Mouse (Mus musculus): ENCODE measurements around the gene Pgghg. TPM values are rescaled to one million over a fixed set of nuclear protein-coding genes. Genes with fewer than 3 reads are reported as not detected.

Gene Pgghg
- polyA plus RNA-seq, 1 experiment from 2014 or later = 31.0 TPM

DNA sequence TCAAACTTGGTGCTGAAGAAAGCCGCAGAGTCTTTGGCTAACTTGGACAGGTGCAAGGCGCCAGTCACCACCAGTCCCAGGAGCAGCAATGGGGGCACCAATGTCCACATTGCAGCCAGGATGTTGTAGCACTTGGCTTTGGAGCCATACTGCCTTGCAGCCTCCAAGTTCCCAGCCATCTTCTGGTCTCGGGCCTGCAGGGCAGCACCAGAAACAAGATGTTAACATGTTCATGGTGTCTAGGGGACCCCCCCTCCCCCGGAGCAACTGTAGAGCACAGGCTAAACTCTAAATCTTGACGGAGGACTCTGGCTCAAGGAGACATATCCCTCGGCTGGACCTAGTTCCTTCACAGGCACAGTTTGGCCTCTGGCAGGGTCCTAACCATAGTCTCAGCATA is 8.1 kb downstream of the Pgghg start:
- peaks cover 38% of the 10 kb centered on the region for H3K36me3 ChIP-seq (ENCODE audit: control insufficient read depth, insufficient read depth, low read length)
- H3K9ac ChIP-seq (replicated peaks; ENCODE audit: low read depth, low read length) = no peak overlapping the region
- H3K4me1 ChIP-seq (ENCODE audit: control insufficient read depth, insufficient read depth, low read length) = peaks cover 36% of the 10 kb centered on the region
- H3K27me3 ChIP-seq (ENCODE audit: control insufficient read depth, insufficient read depth, low read length) = no peaks in the 10 kb centered on the region
- no peak overlapping the region for H3K4me3 ChIP-seq (ENCODE audit: low read depth, low read length)
- no peak overlapping the region for H3K27ac ChIP-seq (ENCODE audit: low read length)
- no peak overlapping the region for H3K4me2 ChIP-seq (replicated peaks; ENCODE audit: low read depth, low read length)
- 90% methylated on average over 6 of the region's 6 CpGs for WGBS
- no peak for ATAC-seq (ENCODE audit: insufficient number of reproducible peaks, insufficient read depth, low FRiP score, low read depth)
- no peaks in the 10 kb centered on the region for H3K9me3 ChIP-seq (ENCODE audit: control insufficient read depth, low read depth, low read length)

DNA sequence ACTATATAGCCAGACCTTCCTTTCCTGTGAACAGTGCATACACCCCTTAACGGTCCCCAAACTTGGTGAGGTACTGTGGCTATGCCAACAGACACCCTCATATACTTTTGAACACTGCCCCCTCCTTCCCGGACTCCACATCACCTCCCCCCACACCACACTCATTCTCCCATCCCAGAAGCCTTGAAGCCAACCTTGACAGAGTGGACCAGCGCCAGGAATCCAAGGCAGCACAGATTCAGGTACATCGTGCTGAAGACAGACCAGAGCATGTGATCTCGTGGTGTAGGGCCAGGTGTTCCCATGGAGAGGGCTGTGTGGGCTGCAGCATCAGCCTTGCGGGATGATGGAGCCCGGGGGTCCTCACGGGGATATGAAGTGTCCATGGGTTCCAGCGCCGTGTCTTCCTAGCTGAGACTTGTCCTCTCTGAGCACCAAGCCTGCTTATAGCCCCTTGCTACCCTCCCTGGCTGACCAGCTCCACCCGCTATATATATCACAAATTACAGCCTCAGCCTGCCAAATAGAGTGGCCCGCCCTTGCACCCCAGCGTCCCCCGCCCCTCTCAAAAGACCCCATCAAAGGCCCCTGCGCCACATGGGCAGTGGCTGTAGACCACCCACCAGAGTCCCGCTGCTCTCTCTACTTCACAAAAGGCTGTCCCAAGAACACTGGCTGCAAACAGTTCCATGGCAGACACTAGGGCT is 8.8 kb downstream of the Pgghg start, which contains the start of gene Ifitm5:
Gene Ifitm5, minus strand, starts transcription at position 468 of the 707 bp plus-strand sequence.
- ATAC-seq (ENCODE audit: insufficient number of reproducible peaks, insufficient read depth, low FRiP score, low read depth) = no peak

GRCm38 (mm10) chr7:140951051-140951450 is 9.9 kb downstream of the Pgghg start:
- Histone ChIP-seq H3K4me3 (ENCODE audit: low read depth, low read length) (no peak overlapping the region), H3K4me2 (replicated peaks; ENCODE audit: low read depth, low read length) (0 out of 2 replicates have a peak overlapping the region, but pooled peaks have one; percentile 10), H3K9me3 (ENCODE audit: control insufficient read depth, low read depth, low read length) (no peaks in the 10 kb centered on the region), H3K27me3 (ENCODE audit: control insufficient read depth, insufficient read depth, low read length) (no peaks in the 10 kb centered on the region), H3K36me3 (ENCODE audit: control insufficient read depth, insufficient read depth, low read length) (peaks cover 27% of the 10 kb centered on the region), H3K4me1 (ENCODE audit: control insufficient read depth, insufficient read depth, low read length) (peaks cover 42% of the 10 kb centered on the region), H3K9ac (replicated peaks; ENCODE audit: low read depth, low read length) (no peak overlapping the region), H3K27ac (ENCODE audit: low read length) (peak overlapping the region; percentile 35; the same call in 1 of the 2 replicates)
- WGBS = 33% methylated on average over 8 of the region's 8 CpGs
- no peak for ATAC-seq (ENCODE audit: insufficient number of reproducible peaks, insufficient read depth, low FRiP score, low read depth)

More for the DNA sequence above, 8.8 kb downstream of the Pgghg start, which contains the start of gene Ifitm5:
- Histone ChIP-seq H3K4me3 (ENCODE audit: low read depth, low read length) (no peak within 1 kb of the TSS), H3K36me3 (ENCODE audit: control insufficient read depth, insufficient read depth, low read length) (peaks cover 36% of the 10 kb centered on the region), H3K9ac (replicated peaks; ENCODE audit: low read depth, low read length) (no peak within 1 kb of the TSS), H3K27ac (ENCODE audit: low read length) (no peak within 1 kb of the TSS; the same call in 1 of the 2 replicates), H3K9me3 (ENCODE audit: control insufficient read depth, low read depth, low read length) (no peaks in the 10 kb centered on the region), H3K4me1 (ENCODE audit: control insufficient read depth, insufficient read depth, low read length) (peaks cover 41% of the 10 kb centered on the region), H3K4me2 (replicated peaks; ENCODE audit: low read depth, low read length) (0 out of 2 replicates have a peak within 1 kb of the TSS, but pooled peaks have one; percentile 10), H3K27me3 (ENCODE audit: control insufficient read depth, insufficient read depth, low read length) (no peaks in the 10 kb centered on the region)
- WGBS = 82% methylated on average over 16 of the region's 16 CpGs

DNA sequence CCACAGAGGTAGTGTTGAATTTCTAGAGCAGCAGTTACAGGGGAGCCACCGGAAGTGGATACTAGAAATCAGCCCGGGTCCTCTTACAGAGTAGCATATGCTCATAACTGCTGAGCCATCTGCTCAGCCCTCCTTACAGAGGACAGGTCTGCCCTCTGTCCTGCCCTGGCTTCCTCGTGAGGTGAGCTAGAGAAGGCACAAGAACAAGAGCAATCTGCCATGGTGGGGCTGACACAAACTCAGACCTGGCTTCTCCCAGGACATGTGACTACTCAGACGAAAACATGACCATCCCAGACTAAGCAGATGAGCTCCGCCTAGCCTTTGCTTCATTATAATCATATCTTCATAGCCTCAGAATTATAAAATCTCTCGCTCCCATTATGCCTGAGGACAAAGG is 10.6 kb downstream of the Pgghg start:
- 69% methylated on average over 6 of the region's 6 CpGs for WGBS
- Histone ChIP-seq H3K4me1 (ENCODE audit: control insufficient read depth, insufficient read depth, low read length) (peaks cover 49% of the 10 kb centered on the region), H3K4me2 (replicated peaks; ENCODE audit: low read depth, low read length) (no peak overlapping the region), H3K9ac (replicated peaks; ENCODE audit: low read depth, low read length) (no peak overlapping the region), H3K4me3 (ENCODE audit: low read depth, low read length) (no peak overlapping the region), H3K9me3 (ENCODE audit: control insufficient read depth, low read depth, low read length) (no peaks in the 10 kb centered on the region), H3K36me3 (ENCODE audit: control insufficient read depth, insufficient read depth, low read length) (peaks cover 20% of the 10 kb centered on the region), H3K27ac (ENCODE audit: low read length) (no peak overlapping the region), H3K27me3 (ENCODE audit: control insufficient read depth, insufficient read depth, low read length) (no peaks in the 10 kb centered on the region)
- ATAC-seq (ENCODE audit: insufficient number of reproducible peaks, insufficient read depth, low FRiP score, low read depth) = no peak

GRCm38 (mm10) chr7:140952441-140952840 is 11.2 kb downstream of the Pgghg start:
- WGBS = 57% methylated on average over 7 of the region's 7 CpGs
- Histone ChIP-seq H3K27me3 (ENCODE audit: control insufficient read depth, insufficient read depth, low read length) (no peaks in the 10 kb centered on the region), H3K36me3 (ENCODE audit: control insufficient read depth, insufficient read depth, low read length) (peaks cover 17% of the 10 kb centered on the region), H3K4me3 (ENCODE audit: low read depth, low read length) (no peak overlapping the region), H3K4me1 (ENCODE audit: control insufficient read depth, insufficient read depth, low read length) (peaks cover 54% of the 10 kb centered on the region), H3K9me3 (ENCODE audit: control insufficient read depth, low read depth, low read length) (no peaks in the 10 kb centered on the region), H3K27ac (ENCODE audit: low read length) (no peak overlapping the region), H3K9ac (replicated peaks; ENCODE audit: low read depth, low read length) (no peak overlapping the region), H3K4me2 (replicated peaks; ENCODE audit: low read depth, low read length) (no peak overlapping the region)
- no peak for ATAC-seq (ENCODE audit: insufficient number of reproducible peaks, insufficient read depth, low FRiP score, low read depth)

DNA sequence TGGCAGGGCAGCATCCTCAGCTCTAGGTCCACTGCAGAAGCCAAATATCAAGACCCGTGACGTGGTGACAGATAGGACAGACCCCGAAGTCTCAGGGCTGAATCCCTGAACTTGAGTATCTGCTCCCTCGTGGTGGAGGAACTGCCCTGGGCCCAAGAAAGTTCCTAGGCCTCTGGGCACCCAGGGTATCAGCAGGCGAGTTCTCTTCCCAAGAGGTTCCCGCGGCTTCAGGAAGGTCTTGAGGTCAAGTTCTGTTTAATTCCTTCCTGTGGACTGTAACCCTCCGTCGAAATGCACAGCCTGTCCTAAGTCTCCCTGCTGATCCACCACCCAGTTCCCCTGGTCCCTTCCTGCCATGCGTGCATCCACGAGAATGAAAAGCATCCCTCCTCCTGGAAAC is 11.9 kb downstream of the Pgghg start:
- WGBS = 76% methylated on average over 11 of the region's 11 CpGs
- no peak overlapping the region for H3K9ac ChIP-seq (replicated peaks; ENCODE audit: low read depth, low read length)
- H3K4me1 ChIP-seq (ENCODE audit: control insufficient read depth, insufficient read depth, low read length) = peaks cover 54% of the 10 kb centered on the region
- peak overlapping the region; percentile 0; the same call in 1 of the 2 replicates for H3K27ac ChIP-seq (ENCODE audit: low read length)
- 0 out of 2 replicates have a peak overlapping the region, but pooled peaks have one; percentile 74 for H3K4me3 ChIP-seq (ENCODE audit: low read depth, low read length)
- peaks cover 15% of the 10 kb centered on the region for H3K36me3 ChIP-seq (ENCODE audit: control insufficient read depth, insufficient read depth, low read length)
- no peaks in the 10 kb centered on the region for H3K9me3 ChIP-seq (ENCODE audit: control insufficient read depth, low read depth, low read length)
- no peaks in the 10 kb centered on the region for H3K27me3 ChIP-seq (ENCODE audit: control insufficient read depth, insufficient read depth, low read length)
- ATAC-seq (ENCODE audit: insufficient number of reproducible peaks, insufficient read depth, low FRiP score, low read depth) = no peak
- peak overlapping the region; percentile 86 for H3K4me2 ChIP-seq (replicated peaks; ENCODE audit: low read depth, low read length)

DNA sequence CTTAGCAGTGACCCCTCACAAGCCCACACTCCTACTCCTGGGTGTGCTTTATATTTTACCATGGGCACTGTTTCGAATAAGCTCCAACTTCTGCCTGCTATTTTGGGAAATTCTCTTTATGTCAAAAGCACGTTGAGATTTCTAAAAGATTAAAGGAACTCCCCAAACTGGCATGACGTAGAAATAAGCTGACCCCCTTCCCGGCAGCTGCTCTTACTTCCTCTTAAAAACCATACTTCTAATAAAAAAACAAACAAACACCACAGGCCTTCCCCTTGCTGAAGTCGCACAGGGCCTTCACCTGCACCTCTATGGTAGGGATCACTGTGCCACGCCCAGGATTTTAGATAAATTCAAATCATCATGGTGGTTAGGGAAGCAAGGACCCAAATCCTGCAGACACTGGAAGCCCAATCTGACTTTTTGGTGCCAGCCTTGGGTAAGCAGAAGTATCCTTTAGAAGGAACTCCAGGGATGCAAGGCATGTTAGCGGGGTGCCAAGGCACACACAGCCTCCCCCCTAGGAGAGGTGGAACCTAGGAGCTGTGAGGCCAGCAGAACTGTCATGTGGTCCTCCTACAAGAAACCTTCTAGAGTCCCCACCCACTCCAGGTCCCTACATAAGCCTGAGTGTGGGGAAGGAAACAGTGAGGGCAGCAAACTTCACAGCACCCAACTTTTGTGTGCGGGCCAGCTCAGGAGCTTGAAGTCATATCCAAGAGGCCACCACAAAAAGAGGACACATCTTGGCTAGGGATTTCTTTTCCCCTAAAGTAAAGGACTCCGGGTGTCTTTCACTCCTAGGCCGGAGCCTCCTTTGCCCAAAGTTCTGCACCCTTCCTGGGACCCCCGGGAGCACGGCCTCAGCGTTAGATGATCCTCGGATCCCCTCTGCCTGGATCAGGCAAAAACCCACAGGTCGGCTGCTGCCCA is 12.9 kb downstream of the Pgghg start:
- Histone ChIP-seq H3K27me3 (ENCODE audit: control insufficient read depth, insufficient read depth, low read length) (no peaks in the 10 kb centered on the region), H3K9ac (replicated peaks; ENCODE audit: low read depth, low read length) (peak overlapping the region; percentile 65; the same call in 1 of the 2 replicates), H3K9me3 (ENCODE audit: control insufficient read depth, low read depth, low read length) (no peaks in the 10 kb centered on the region), H3K4me1 (ENCODE audit: control insufficient read depth, insufficient read depth, low read length) (peaks cover 54% of the 10 kb centered on the region), H3K36me3 (ENCODE audit: control insufficient read depth, insufficient read depth, low read length) (peaks cover 6% of the 10 kb centered on the region; the same call in 1 of the 2 replicates), H3K4me3 (ENCODE audit: low read depth, low read length) (peak overlapping the region; percentile 74), H3K4me2 (replicated peaks; ENCODE audit: low read depth, low read length) (peak overlapping the region; percentile 86), H3K27ac (ENCODE audit: low read length) (peak overlapping the region; percentile 52; the same call in 1 of the 2 replicates)
- 46% methylated on average over 15 of the region's 15 CpGs for WGBS
- no peak for ATAC-seq (ENCODE audit: insufficient number of reproducible peaks, insufficient read depth, low FRiP score, low read depth)

GRCm38 (mm10) chr7:140954733-140955071 is 13.5 kb downstream of the Pgghg start:
- Histone ChIP-seq H3K9me3 (ENCODE audit: control insufficient read depth, low read depth, low read length) (no peaks in the 10 kb centered on the region), H3K4me2 (replicated peaks; ENCODE audit: low read depth, low read length) (peak overlapping the region; percentile 86), H3K36me3 (ENCODE audit: control insufficient read depth, insufficient read depth, low read length) (peaks cover 2% of the 10 kb centered on the region; the same call in 1 of the 2 replicates), H3K4me1 (ENCODE audit: control insufficient read depth, insufficient read depth, low read length) (peaks cover 54% of the 10 kb centered on the region), H3K27me3 (ENCODE audit: control insufficient read depth, insufficient read depth, low read length) (no peaks in the 10 kb centered on the region), H3K9ac (replicated peaks; ENCODE audit: low read depth, low read length) (peak overlapping the region; percentile 65), H3K27ac (ENCODE audit: low read length) (peak overlapping the region; percentile 52; the same call in 1 of the 2 replicates), H3K4me3 (ENCODE audit: low read depth, low read length) (peak overlapping the region; percentile 74)
- 6% methylated on average over 9 of the region's 9 CpGs for WGBS
- ATAC-seq (ENCODE audit: insufficient number of reproducible peaks, insufficient read depth, low FRiP score, low read depth) = no peak

Data from stomach, embryonic 14.5 days (tissue).